Mouse (Mus musculus): ENCODE results near the gene Itgb8.

DNA sequence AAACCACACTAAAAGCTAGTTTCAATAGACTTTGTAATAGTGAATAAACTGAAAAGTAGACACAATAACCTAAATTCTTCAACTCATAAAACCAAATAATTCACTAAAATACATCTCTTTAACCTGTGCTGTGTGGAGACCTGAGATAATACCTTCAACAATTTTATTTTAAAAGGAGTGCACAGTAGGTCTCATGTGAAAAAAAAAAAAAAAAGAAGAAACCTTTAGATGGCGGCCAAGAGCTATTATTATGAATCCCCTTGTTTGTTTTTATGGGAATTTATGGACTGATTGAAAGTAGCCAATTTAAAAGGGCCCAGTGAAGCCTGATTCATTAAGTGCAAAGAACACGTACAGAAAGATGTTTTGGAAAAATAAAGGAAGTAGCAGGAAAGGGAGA is 31.4 kb upstream of the Itgb8 start:
- TF ChIP-seq CTCF (IDR thresholded peaks at IDR 0.05; ENCODE audit: low read depth) (no peak), EP300 (IDR thresholded peaks at IDR 0.05; ENCODE audit: low read depth) (no peak)

Data from liver, embryonic 14.5 days (tissue).